Mouse (Mus musculus) E14TG2a.4 (cell line): Measurements from ENCODE around the gene Use1.

Source experiments
- CTCF ChIP-seq: conservative IDR thresholded peaks from 2 replicates; pipeline ENCODE4 v1.5.1; 2014; ENCODE audit warnings: low read length
- NANOG ChIP-seq: IDR thresholded peaks from 2 replicates; pipeline ENCODE4 v1.6.1; 2014; ENCODE audit warnings: borderline replicate concordance, low read length, mixed read lengths

DNA sequence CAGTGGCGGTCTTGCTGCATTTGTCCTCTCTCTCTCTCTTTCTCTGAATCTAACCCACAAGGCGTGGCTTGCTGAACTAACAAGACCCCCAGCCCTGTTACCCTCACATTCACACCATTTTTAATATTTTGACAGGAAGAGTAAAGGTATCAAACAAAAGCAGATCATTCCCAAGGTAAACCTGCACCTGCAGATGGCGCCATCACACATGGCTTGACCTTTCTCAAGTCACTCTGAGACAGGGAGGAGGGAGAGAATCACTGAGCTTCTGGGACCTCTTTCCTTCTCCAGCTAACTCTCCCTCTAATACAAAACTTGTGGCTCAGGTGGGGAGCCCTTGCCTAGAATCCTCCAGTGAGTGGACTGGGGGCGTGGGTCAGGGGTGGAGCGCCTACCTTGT lies 26.0 kb upstream of the Use1 start:
- TF ChIP-seq CTCF (peak; percentile 63), NANOG (no peak)
